Mouse (Mus musculus): ENCODE results near the gene Haao. TPM values are rescaled to one million over a fixed set of nuclear protein-coding genes. Genes with fewer than 3 reads are reported as not detected.
A peak's percentile ranks its signal among the peaks of the same experiment; 100 is the strongest.

Gene Haao
- polyA plus RNA-seq, 1 experiment from 2014 or later: 6.3 TPM

DNA sequence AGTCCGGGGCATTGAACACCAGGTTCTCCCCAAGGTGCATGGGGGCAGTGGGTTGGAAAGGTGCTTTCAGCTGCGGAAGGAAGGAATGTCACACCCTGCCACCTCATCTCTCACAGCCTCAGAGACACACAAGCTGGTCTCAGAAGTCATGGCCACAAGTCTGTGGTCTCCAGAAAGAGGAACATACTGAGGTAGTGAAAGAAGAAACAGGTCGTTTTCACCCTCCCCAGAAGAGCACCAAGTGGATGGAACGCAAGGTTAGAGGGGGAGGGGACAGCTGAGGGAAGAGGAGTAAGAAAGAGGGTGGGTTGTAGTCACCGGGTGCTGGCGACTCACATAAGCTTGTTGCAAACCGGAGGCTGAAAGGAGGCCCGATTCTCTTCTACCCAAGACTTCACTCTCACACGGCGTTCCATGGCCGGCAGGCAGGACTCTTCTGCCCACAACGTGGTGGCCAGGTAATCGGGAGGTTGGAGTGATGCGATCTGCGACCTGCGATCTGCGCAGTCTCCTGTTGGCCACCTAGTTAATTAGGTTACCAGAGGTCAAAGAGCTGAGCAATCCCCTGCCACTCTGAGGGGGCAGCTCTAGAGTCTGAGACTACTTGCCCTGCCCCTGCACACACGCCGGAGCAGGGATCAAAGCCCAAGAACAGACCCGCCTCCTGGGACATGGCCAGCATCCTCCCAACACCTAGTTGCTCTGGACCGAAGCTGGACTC is 1.3 kb downstream of the Haao start:
- DNase-seq (ENCODE audit: low spot score): no peak
- Histone ChIP-seq H3K4me3 (replicated peaks; ENCODE audit: low read depth, low read length) (no peak overlapping the region), H3K36me3 (ENCODE audit: insufficient read depth, low read length) (no peaks in the 10 kb centered on the region), H3K9me3 (replicated peaks; ENCODE audit: low read length) (no peaks in the 10 kb centered on the region), H3K4me1 (replicated peaks; ENCODE audit: insufficient read depth, low read length) (no peaks in the 10 kb centered on the region), H3K27ac (0 out of 2 replicates have a peak overlapping the region, but pooled peaks have one; percentile 5), H3K27me3 (ENCODE audit: insufficient read depth, low read length) (no peaks in the 10 kb centered on the region), H3K4me2 (ENCODE audit: low read length) (no peak overlapping the region), H3K9ac (ENCODE audit: low read depth, low read length) (no peak overlapping the region)
- WGBS: 79% methylated on average over 21 of the region's 21 CpGs
- no peak for TF ChIP-seq CTCF (IDR thresholded peaks at IDR 0.05; ENCODE audit: low read depth)
- ATAC-seq (replicated peaks; ENCODE audit: low FRiP score, low read depth): peak; percentile 44; the same call in 1 of the 2 replicates

DNA sequence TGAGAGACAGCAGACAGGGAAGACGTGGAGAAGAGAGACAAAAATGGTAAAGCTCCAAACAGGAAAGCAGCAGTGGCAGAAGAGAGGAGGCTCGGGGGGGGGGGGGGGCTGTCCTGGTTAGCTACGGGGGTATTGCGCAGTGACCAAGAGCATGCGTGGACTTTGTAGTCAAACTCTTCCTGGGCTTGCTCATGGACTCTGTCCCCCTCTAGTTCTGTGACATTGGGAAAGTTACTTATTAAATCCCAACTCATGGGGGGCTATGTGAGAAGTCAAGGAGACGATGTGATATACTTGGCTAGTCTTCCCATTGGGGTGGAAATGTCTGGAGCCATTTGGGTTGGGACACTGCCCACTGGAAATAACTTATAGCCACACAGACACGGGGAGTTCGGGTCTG is 2.2 kb downstream of the Haao start:
- no peak overlapping the region for H3K4me3 ChIP-seq (replicated peaks; ENCODE audit: low read depth, low read length)
- no peak overlapping the region for H3K9ac ChIP-seq (ENCODE audit: low read depth, low read length)
- H3K9me3 ChIP-seq (replicated peaks; ENCODE audit: low read length): no peaks in the 10 kb centered on the region
- ATAC-seq (replicated peaks; ENCODE audit: low FRiP score, low read depth): no peak; the same call in 1 of the 2 replicates
- H3K27me3 ChIP-seq (ENCODE audit: insufficient read depth, low read length): no peaks in the 10 kb centered on the region
- TF ChIP-seq CTCF (IDR thresholded peaks at IDR 0.05; ENCODE audit: low read depth): no peak
- H3K4me1 ChIP-seq (replicated peaks; ENCODE audit: insufficient read depth, low read length): no peaks in the 10 kb centered on the region
- 57% methylated on average over 7 of the region's 8 CpGs for WGBS
- no peak overlapping the region for H3K4me2 ChIP-seq (ENCODE audit: low read length)
- no peaks in the 10 kb centered on the region for H3K36me3 ChIP-seq (ENCODE audit: insufficient read depth, low read length)
- no peak for DNase-seq (ENCODE audit: low spot score)
- H3K27ac ChIP-seq: no peak overlapping the region

DNA sequence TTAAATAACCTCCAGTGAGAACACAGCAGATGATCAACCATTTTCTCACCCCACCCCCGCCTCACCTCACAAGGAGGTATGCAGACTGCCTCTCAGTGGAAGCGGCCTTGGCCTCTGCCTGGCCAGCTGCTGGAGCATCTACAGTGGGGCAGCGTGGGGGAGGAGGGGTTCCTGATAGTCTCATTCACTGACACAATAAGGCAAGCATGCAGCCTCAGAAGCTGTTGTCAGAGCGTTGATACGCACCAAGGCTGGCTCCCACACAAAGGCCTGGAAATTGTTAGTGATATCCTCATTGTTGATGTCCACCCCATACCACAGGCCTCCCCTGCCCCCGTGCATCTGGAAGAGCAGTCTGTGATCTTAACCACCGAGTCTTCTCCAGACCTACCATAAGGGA is 4.0 kb downstream of the Haao start:
- H3K4me1 ChIP-seq (replicated peaks; ENCODE audit: insufficient read depth, low read length): no peaks in the 10 kb centered on the region
- H3K27ac ChIP-seq: no peak overlapping the region
- no peak overlapping the region for H3K9ac ChIP-seq (ENCODE audit: low read depth, low read length)
- no peaks in the 10 kb centered on the region for H3K36me3 ChIP-seq (ENCODE audit: insufficient read depth, low read length)
- 41% methylated on average over 7 of the region's 7 CpGs for WGBS
- ATAC-seq (replicated peaks; ENCODE audit: low FRiP score, low read depth) (peak; percentile 18; the same call in 1 of the 2 replicates), DNase-seq (ENCODE audit: low spot score) (peak; percentile 68)
- no peak overlapping the region for H3K4me3 ChIP-seq (replicated peaks; ENCODE audit: low read depth, low read length)
- no peaks in the 10 kb centered on the region for H3K27me3 ChIP-seq (ENCODE audit: insufficient read depth, low read length)
- H3K9me3 ChIP-seq (replicated peaks; ENCODE audit: low read length): no peaks in the 10 kb centered on the region
- no peak overlapping the region for H3K4me2 ChIP-seq (ENCODE audit: low read length)
- no peak for TF ChIP-seq CTCF (IDR thresholded peaks at IDR 0.05; ENCODE audit: low read depth)

DNA sequence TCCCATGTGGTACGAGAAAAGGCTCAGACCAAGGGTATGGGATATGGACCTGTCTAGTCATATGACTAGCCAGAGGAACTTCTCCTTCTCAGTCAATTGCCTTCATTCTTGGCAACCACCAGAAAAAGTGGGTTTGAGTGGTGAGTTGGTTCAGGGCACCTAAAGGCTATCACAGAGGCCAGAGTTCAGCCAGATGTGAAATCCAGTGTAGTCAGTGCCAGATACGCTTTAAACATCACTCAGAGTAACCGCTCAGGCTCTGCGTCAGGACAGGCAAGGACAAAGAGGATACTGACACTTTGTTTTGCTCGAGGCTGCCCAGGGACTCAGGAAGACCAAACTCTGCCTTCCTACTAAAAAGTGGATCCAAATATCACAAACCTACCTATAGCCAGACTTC is 6.8 kb downstream of the Haao start:
- Histone ChIP-seq H3K4me2 (ENCODE audit: low read length) (no peak overlapping the region), H3K9ac (ENCODE audit: low read depth, low read length) (no peak overlapping the region), H3K4me3 (replicated peaks; ENCODE audit: low read depth, low read length) (no peak overlapping the region), H3K27me3 (ENCODE audit: insufficient read depth, low read length) (no peaks in the 10 kb centered on the region), H3K27ac (no peak overlapping the region), H3K4me1 (replicated peaks; ENCODE audit: insufficient read depth, low read length) (no peaks in the 10 kb centered on the region; the same call in 1 of the 2 replicates), H3K9me3 (replicated peaks; ENCODE audit: low read length) (no peaks in the 10 kb centered on the region), H3K36me3 (ENCODE audit: insufficient read depth, low read length) (no peaks in the 10 kb centered on the region)
- no peak for TF ChIP-seq CTCF (IDR thresholded peaks at IDR 0.05; ENCODE audit: low read depth)
- DNase-seq (ENCODE audit: low spot score) (no peak), ATAC-seq (replicated peaks; ENCODE audit: low FRiP score, low read depth) (no peak)
- WGBS: 89% methylated on average over 5 of the region's 5 CpGs

DNA sequence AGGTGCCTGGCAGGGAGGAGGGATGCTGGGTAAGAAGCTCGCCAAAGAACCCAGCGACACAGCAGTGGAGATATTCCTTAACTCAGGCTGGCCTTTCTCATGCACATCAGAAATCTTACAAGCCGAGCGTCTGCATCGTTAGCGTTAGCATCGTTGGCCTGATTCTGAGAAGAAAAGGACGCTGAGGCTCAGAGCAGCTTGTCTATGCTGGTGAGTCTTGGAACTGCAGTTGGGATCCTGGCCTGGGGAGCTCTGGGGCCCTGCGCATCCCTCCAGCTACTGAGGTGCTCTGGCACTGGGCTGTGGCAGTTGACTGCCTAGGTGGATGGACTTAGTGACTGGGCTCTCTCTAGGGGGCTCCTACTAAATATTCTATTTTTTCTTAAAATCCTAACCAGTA is 8.6 kb downstream of the Haao start:
- Histone ChIP-seq H3K27me3 (ENCODE audit: insufficient read depth, low read length) (no peaks in the 10 kb centered on the region), H3K9ac (ENCODE audit: low read depth, low read length) (no peak overlapping the region), H3K9me3 (replicated peaks; ENCODE audit: low read length) (no peaks in the 10 kb centered on the region), H3K27ac (no peak overlapping the region), H3K4me1 (replicated peaks; ENCODE audit: insufficient read depth, low read length) (no peaks in the 10 kb centered on the region; the same call in 1 of the 2 replicates), H3K36me3 (ENCODE audit: insufficient read depth, low read length) (no peaks in the 10 kb centered on the region), H3K4me2 (ENCODE audit: low read length) (no peak overlapping the region), H3K4me3 (replicated peaks; ENCODE audit: low read depth, low read length) (no peak overlapping the region)
- TF ChIP-seq CTCF (IDR thresholded peaks at IDR 0.05; ENCODE audit: low read depth): peak; percentile 29; the same call in 1 of the 2 replicates
- 70% methylated on average over 9 of the region's 9 CpGs for WGBS
- ATAC-seq (replicated peaks; ENCODE audit: low FRiP score, low read depth) (no peak), DNase-seq (ENCODE audit: low spot score) (no peak)

DNA sequence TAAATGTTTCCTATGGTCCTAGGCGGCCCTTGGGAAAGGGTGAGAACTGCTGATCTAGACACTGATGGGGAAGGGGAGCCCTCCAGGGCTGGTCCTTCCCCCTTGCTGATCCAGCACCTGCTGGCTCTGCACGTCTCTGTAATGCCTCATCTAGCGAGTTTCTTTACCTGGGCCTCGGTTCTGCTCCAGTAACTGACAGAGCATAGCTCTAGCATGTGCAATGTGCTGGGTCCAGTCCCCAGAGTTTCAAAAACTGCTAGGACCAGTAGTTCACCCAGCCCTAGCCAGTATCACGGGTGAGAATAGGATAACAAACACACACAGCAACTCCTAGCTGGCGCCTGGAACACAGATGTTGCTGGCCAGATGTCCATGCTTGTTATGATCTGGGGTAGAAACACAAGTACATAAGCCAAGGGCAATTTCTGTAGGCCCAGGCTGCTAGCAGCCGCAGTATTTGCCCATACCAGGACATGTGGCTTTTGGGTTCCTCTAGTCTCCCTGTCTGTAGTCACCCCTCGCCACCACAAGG is 10.0 kb downstream of the Haao start:
- Histone ChIP-seq H3K4me2 (ENCODE audit: low read length) (no peak overlapping the region), H3K4me3 (replicated peaks; ENCODE audit: low read depth, low read length) (no peak overlapping the region), H3K36me3 (ENCODE audit: insufficient read depth, low read length) (no peaks in the 10 kb centered on the region), H3K9ac (ENCODE audit: low read depth, low read length) (no peak overlapping the region), H3K27ac (no peak overlapping the region), H3K9me3 (replicated peaks; ENCODE audit: low read length) (no peaks in the 10 kb centered on the region), H3K4me1 (replicated peaks; ENCODE audit: insufficient read depth, low read length) (no peaks in the 10 kb centered on the region; the same call in 1 of the 2 replicates), H3K27me3 (ENCODE audit: insufficient read depth, low read length) (no peaks in the 10 kb centered on the region)
- DNase-seq (ENCODE audit: low spot score): no peak
- 59% methylated on average over 8 of the region's 8 CpGs for WGBS
- no peak for TF ChIP-seq CTCF (IDR thresholded peaks at IDR 0.05; ENCODE audit: low read depth)
- ATAC-seq (replicated peaks; ENCODE audit: low FRiP score, low read depth): peak; percentile 44; the same call in 1 of the 2 replicates
